Mouse (Mus musculus) G1E (cell line): ENCODE results near the gene Chmp3.

Experiments used
- CTCF ChIP-seq: IDR thresholded peaks from 2 replicates; pipeline ENCODE4 v1.5.1; 2012; ENCODE audit warnings: low read depth, low read length, inconsistent platforms, mixed read lengths
- GATA1 ChIP-seq: IDR thresholded peaks from 2 replicates; pipeline ENCODE4 v1.6.1; 2012; ENCODE audit warnings: borderline replicate concordance, low read length, inconsistent platforms, mixed read lengths
- GATA2 ChIP-seq: IDR thresholded peaks from 2 replicates; pipeline ENCODE4 v1.6.1; 2012; ENCODE audit warnings: low read depth, low read length, inconsistent platforms, borderline replicate concordance
- POLR2AphosphoS5 ChIP-seq: IDR thresholded peaks from 2 replicates; pipeline ENCODE4 v1.6.1; 2012; ENCODE audit warnings: low read depth, low read length, inconsistent platforms; ENCODE audit not compliant: insufficient replicate concordance
- TAL1 ChIP-seq: conservative IDR thresholded peaks from 2 replicates; pipeline ENCODE4 v1.6.1; 2012; ENCODE audit warnings: low read depth, low read length, inconsistent platforms, mixed read lengths

- TF ChIP-seq CTCF, result no peak
- TF ChIP-seq TAL1, result no peak
- no peak for TF ChIP-seq GATA1
- TF ChIP-seq GATA2, result no peak
- no peak for TF ChIP-seq POLR2AphosphoS5
Measured at GRCm38 (mm10) chr6:71500575-71500974, 43.0 kb upstream of the Chmp3 start.
